Mouse (Mus musculus) cerebellum, adult 2 months (tissue): ENCODE results near the gene Lamb3.

ENCODE experiments used
- CTCF ChIP-seq: fragments of 200-500 bp; IDR thresholded peaks from 2 replicates; pipeline ENCODE4 v1.5.1; 2011; ENCODE audit warnings: low read depth, mild to moderate bottlenecking, control low read depth, low read length, moderate library complexity, borderline replicate concordance; ENCODE audit not compliant: insufficient read depth
- POLR2A ChIP-seq: fragments of 200-500 bp; IDR thresholded peaks from 2 replicates; pipeline ENCODE4 v1.6.1; 2011; ENCODE audit warnings: low read length, control low read depth, borderline replicate concordance; ENCODE audit not compliant: insufficient read depth

DNA sequence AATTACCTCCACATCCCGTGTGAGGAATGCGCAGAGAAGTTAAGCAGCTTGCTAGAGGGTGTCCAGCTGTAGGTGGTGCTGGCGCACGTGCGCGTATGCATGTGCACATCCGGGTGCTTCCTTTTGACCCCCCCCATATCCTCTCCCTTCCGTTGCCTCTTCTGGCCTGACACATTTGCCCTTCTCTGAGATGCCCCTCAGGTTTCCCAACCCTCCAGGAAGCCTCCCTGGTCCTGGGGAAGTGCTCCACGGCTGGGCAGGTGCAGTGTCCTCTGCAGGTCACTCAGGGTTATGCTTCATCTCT lies 129.5 kb downstream of the Lamb3 start:
- TF ChIP-seq CTCF = no peak
- no peak for TF ChIP-seq POLR2A
